Mouse (Mus musculus) forebrain, embryonic 16.5 days (tissue): ENCODE measurements at regions not wholly inside any gene's neighbourhood (a gene's known extent, or its start where the extent isn't known, plus 50 kb on each side); places are given as distances from the start of the nearest gene placed in this dataset.

Experiments
- ATAC-seq: fragments of 200-750 bp; cut with Nextera tagmentation; 2 replicates; pipeline ENCODE4 v1.8.0; 2017; ENCODE audit warnings: mild to moderate bottlenecking, moderate library complexity
- H3K27ac ChIP-seq: fragments of 300-500 bp; sonication (generic); 2 replicates; pipeline ENCODE4 v1.5.1; 2014; ENCODE audit warnings: low read length, control low read depth
- H3K27me3 ChIP-seq: fragments of 300-500 bp; sonication (generic); replicated peaks from 2 replicates; pipeline ENCODE4 v1.6.1; 2014; ENCODE audit warnings: low read length; ENCODE audit not compliant: control insufficient read depth, insufficient read depth
- H3K36me3 ChIP-seq: fragments of 300-500 bp; sonication (generic); 2 replicates; pipeline ENCODE4 v1.6.1; 2014; ENCODE audit not compliant: control insufficient read depth, insufficient read depth
- H3K4me1 ChIP-seq: fragments of 300-500 bp; sonication (generic); replicated peaks from 2 replicates; pipeline ENCODE4 v1.6.1; 2014; ENCODE audit warnings: low read length; ENCODE audit not compliant: control insufficient read depth, insufficient read depth
- H3K4me2 ChIP-seq: fragments of 300-500 bp; sonication (generic); 2 replicates; pipeline ENCODE4 v1.6.1; 2014; ENCODE audit warnings: mild to moderate bottlenecking, low read length, control low read depth
- H3K4me3 ChIP-seq: fragments of 300-500 bp; sonication (generic); replicated peaks from 2 replicates; pipeline ENCODE4 v1.5.1; 2014; ENCODE audit warnings: mild to moderate bottlenecking, low read length, control low read depth
- H3K9ac ChIP-seq: fragments of 300-500 bp; sonication (generic); replicated peaks from 2 replicates; pipeline ENCODE4 v1.6.1; 2014; ENCODE audit warnings: low read depth, low read length, control low read depth
- H3K9me3 ChIP-seq: fragments of 300-500 bp; sonication (generic); 2 replicates; pipeline ENCODE4 v1.6.1; 2016; ENCODE audit warnings: low read length; ENCODE audit not compliant: control insufficient read depth
- WGBS: fragments of 180-500 bp; shearing (Covaris S2); extraction: QIAGEN DNeasy Blood & Tissue Kit; methylation state at CpG from one replicate; pipeline ENCODE4 v1.1.7; 2014; 5-methylcytosine and 5-hydroxymethylcytosine counted together

GRCm38 (mm10) chr14:45943581-45943980, 285.6 kb upstream of the Ddhd1 start:
- Histone ChIP-seq H3K4me3 (no peak overlapping the region), H3K36me3 (no peaks in the 10 kb centered on the region), H3K9ac (no peak overlapping the region), H3K27me3 (no peaks in the 10 kb centered on the region), H3K9me3 (no peaks in the 10 kb centered on the region), H3K4me1 (no peaks in the 10 kb centered on the region), H3K4me2 (no peak overlapping the region), H3K27ac (no peak overlapping the region)
- WGBS, result 69% methylated on average over 2 of the region's 2 CpGs
- no peak for ATAC-seq

- no peak overlapping the region for H3K27ac ChIP-seq
- no peaks in the 10 kb centered on the region for H3K27me3 ChIP-seq
- ATAC-seq, result no peak
- no peak overlapping the region for H3K4me3 ChIP-seq
- no peaks in the 10 kb centered on the region for H3K36me3 ChIP-seq
- H3K4me1 ChIP-seq, result no peaks in the 10 kb centered on the region
- no peak overlapping the region for H3K4me2 ChIP-seq
- 78% methylated on average over 5 of the region's 5 CpGs for WGBS
- H3K9me3 ChIP-seq, result no peaks in the 10 kb centered on the region
- no peak overlapping the region for H3K9ac ChIP-seq
Measured at GRCm38 (mm10) chr14:45944101-45944500, 286.2 kb upstream of the Ddhd1 start.

- 47% methylated on average over 8 of the region's 8 CpGs for WGBS
- no peak overlapping the region for H3K27ac ChIP-seq
- no peak overlapping the region for H3K9ac ChIP-seq
- H3K36me3 ChIP-seq, result no peaks in the 10 kb centered on the region
- ATAC-seq, result no peak
- H3K4me3 ChIP-seq, result no peak overlapping the region
- no peak overlapping the region for H3K4me2 ChIP-seq
- no peaks in the 10 kb centered on the region for H3K9me3 ChIP-seq
- H3K4me1 ChIP-seq, result no peaks in the 10 kb centered on the region
- H3K27me3 ChIP-seq, result no peaks in the 10 kb centered on the region
Measured at GRCm38 (mm10) chr14:45944506-45944905, 286.6 kb upstream of the Ddhd1 start.

GRCm38 (mm10) chr14:45956624-45957023, 298.7 kb upstream of the Ddhd1 start:
- 91% methylated on average over 8 of the region's 8 CpGs for WGBS

GRCm38 (mm10) chr14:45962474-45962873, 304.5 kb upstream of the Ddhd1 start:
- ATAC-seq, result no peak

More at GRCm38 (mm10) chr14:45956624-45957023, 298.7 kb upstream of the Ddhd1 start:
- ATAC-seq, result no peak
- Histone ChIP-seq H3K27ac (no peak overlapping the region), H3K4me1 (no peaks in the 10 kb centered on the region), H3K9ac (no peak overlapping the region), H3K4me2 (no peak overlapping the region), H3K9me3 (no peaks in the 10 kb centered on the region), H3K36me3 (no peaks in the 10 kb centered on the region), H3K27me3 (no peaks in the 10 kb centered on the region), H3K4me3 (no peak overlapping the region)

GRCm38 (mm10) chr14:45964043-45964442, 306.1 kb upstream of the Ddhd1 start:
- no peaks in the 10 kb centered on the region for H3K4me1 ChIP-seq
- no peak overlapping the region for H3K9ac ChIP-seq
- H3K36me3 ChIP-seq, result no peaks in the 10 kb centered on the region
- WGBS, result 77% methylated on average over 7 of the region's 7 CpGs
- H3K27me3 ChIP-seq, result no peaks in the 10 kb centered on the region
- H3K4me2 ChIP-seq, result no peak overlapping the region
- H3K27ac ChIP-seq, result no peak overlapping the region
- H3K9me3 ChIP-seq, result no peaks in the 10 kb centered on the region
- no peak for ATAC-seq
- H3K4me3 ChIP-seq, result no peak overlapping the region

More at GRCm38 (mm10) chr14:45962474-45962873, 304.5 kb upstream of the Ddhd1 start:
- no peaks in the 10 kb centered on the region for H3K9me3 ChIP-seq
- no peak overlapping the region for H3K27ac ChIP-seq
- H3K36me3 ChIP-seq, result no peaks in the 10 kb centered on the region
- H3K4me2 ChIP-seq, result no peak overlapping the region
- H3K27me3 ChIP-seq, result no peaks in the 10 kb centered on the region
- no peak overlapping the region for H3K9ac ChIP-seq
- no peak overlapping the region for H3K4me3 ChIP-seq
- H3K4me1 ChIP-seq, result no peaks in the 10 kb centered on the region
- 94% methylated on average over 4 of the region's 4 CpGs for WGBS

- 80% methylated on average over 7 of the region's 7 CpGs for WGBS
- no peaks in the 10 kb centered on the region for H3K36me3 ChIP-seq
Measured at GRCm38 (mm10) chr14:45983206-45983857, 325.4 kb upstream of the Ddhd1 start.

GRCm38 (mm10) chr14:45984135-45984892, 326.4 kb upstream of the Ddhd1 start:
- Histone ChIP-seq H3K36me3 (no peaks in the 10 kb centered on the region), H3K4me1 (no peaks in the 10 kb centered on the region), H3K27me3 (no peaks in the 10 kb centered on the region), H3K4me3 (no peak overlapping the region), H3K9ac (no peak overlapping the region), H3K9me3 (no peaks in the 10 kb centered on the region), H3K27ac (no peak overlapping the region), H3K4me2 (no peak overlapping the region)
- 87% methylated on average over 20 of the region's 20 CpGs for WGBS
- ATAC-seq, result no peak

More at GRCm38 (mm10) chr14:45983206-45983857, 325.4 kb upstream of the Ddhd1 start:
- no peak overlapping the region for H3K27ac ChIP-seq
- H3K27me3 ChIP-seq, result no peaks in the 10 kb centered on the region
- H3K4me1 ChIP-seq, result no peaks in the 10 kb centered on the region
- no peak overlapping the region for H3K4me3 ChIP-seq
- H3K9me3 ChIP-seq, result no peaks in the 10 kb centered on the region
- no peak overlapping the region for H3K9ac ChIP-seq
- no peak for ATAC-seq
- H3K4me2 ChIP-seq, result no peak overlapping the region

- H3K27me3 ChIP-seq, result no peaks in the 10 kb centered on the region
- no peaks in the 10 kb centered on the region for H3K36me3 ChIP-seq
- no peak overlapping the region for H3K27ac ChIP-seq
- no peak overlapping the region for H3K4me3 ChIP-seq
- H3K9me3 ChIP-seq, result no peaks in the 10 kb centered on the region
- no peak overlapping the region for H3K4me2 ChIP-seq
- H3K9ac ChIP-seq, result no peak overlapping the region
- 81% methylated on average over 17 of the region's 17 CpGs for WGBS
- ATAC-seq, result no peak
- H3K4me1 ChIP-seq, result no peaks in the 10 kb centered on the region
Measured at GRCm38 (mm10) chr14:45992041-45992869, 334.3 kb upstream of the Ddhd1 start.
